Mouse (Mus musculus) kidney, adult 11 months (tissue): ENCODE data around the gene Acoxl.
A peak's percentile ranks its signal among the peaks of the same experiment; 100 is the strongest.

Experiments used
- DNase-seq: peaks from one replicate; pipeline ENCODE4 v3.0.0; 2022

The Acoxl gene

GRCm38 (mm10) chr2:127961154-127961553 is 122.5 kb downstream of the Acoxl start:
- no peak for DNase-seq

GRCm38 (mm10) chr2:127961802-127962433 is 123.2 kb downstream of the Acoxl start:
- DNase-seq, result no peak

GRCm38 (mm10) chr2:127968944-127969343 is 130.3 kb downstream of the Acoxl start:
- DNase-seq, result no peak

GRCm38 (mm10) chr2:127976276-127976675 is 137.6 kb downstream of the Acoxl start:
- DNase-seq, result no peak

GRCm38 (mm10) chr2:127978601-127979230 is 140.0 kb downstream of the Acoxl start:
- no peak for DNase-seq

- no peak for DNase-seq
Measured at GRCm38 (mm10) chr2:127982610-127983009, 143.9 kb downstream of the Acoxl start.

- no peak for DNase-seq
Measured at GRCm38 (mm10) chr2:127983301-127983700, 144.6 kb downstream of the Acoxl start.

- no peak for DNase-seq
Measured at GRCm38 (mm10) chr2:127983981-127984380, 145.3 kb downstream of the Acoxl start.

GRCm38 (mm10) chr2:127987706-127988105 is 149.0 kb downstream of the Acoxl start:
- no peak for DNase-seq

GRCm38 (mm10) chr2:127990856-127991479 is 152.3 kb downstream of the Acoxl start:
- DNase-seq, result peak; percentile 9

GRCm38 (mm10) chr2:127991656-127992055 is 153.0 kb downstream of the Acoxl start:
- DNase-seq, result no peak

- DNase-seq, result no peak
Measured at GRCm38 (mm10) chr2:128008662-128009423, 170.2 kb downstream of the Acoxl start.

GRCm38 (mm10) chr2:128014613-128015012 is 175.9 kb downstream of the Acoxl start:
- no peak for DNase-seq

- no peak for DNase-seq
Measured at GRCm38 (mm10) chr2:128015602-128016001, 176.9 kb downstream of the Acoxl start.

GRCm38 (mm10) chr2:128020039-128020907 is 181.6 kb downstream of the Acoxl start:
- DNase-seq, result no peak

GRCm38 (mm10) chr2:128020908-128021193 is 182.2 kb downstream of the Acoxl start:
- no peak for DNase-seq

GRCm38 (mm10) chr2:128023855-128024254 is 185.2 kb downstream of the Acoxl start:
- DNase-seq, result no peak

GRCm38 (mm10) chr2:128027696-128028095 is 189.0 kb downstream of the Acoxl start:
- no peak for DNase-seq

- no peak for DNase-seq
Measured at GRCm38 (mm10) chr2:128029968-128030367, 191.3 kb downstream of the Acoxl start.

GRCm38 (mm10) chr2:128032111-128032510 is 193.4 kb downstream of the Acoxl start:
- DNase-seq, result no peak

GRCm38 (mm10) chr2:128033503-128033902 is 194.8 kb downstream of the Acoxl start:
- no peak for DNase-seq

GRCm38 (mm10) chr2:128034066-128034665 is 195.5 kb downstream of the Acoxl start:
- DNase-seq, result no peak
